Mouse (Mus musculus) embryonic stem cell, embryonic (primary cell): ENCODE measurements around the gene Pramef17.
"Not testable (repeated sequence)": the region's sequence is repeated elsewhere in the genome, so short reads cannot be mapped to it uniquely, and the experiment has no call there.

Experiments used
- CTCF ChIA-PET, 4 experiments: fragments of 300-600 bp in 2 of 4; fragments of 350-600 bp in 2 of 4; sonication (Branson Sonifier 250); formaldehyde crosslinking; loops; one replicate each; lab custom pipeline; 2022; ENCODE audit warnings: inconsistent platforms in 2 of 4; lab: Charles Lee
- POLR2A ChIA-PET, 4 experiments: fragments of 300-600 bp in 2 of 4; fragments of 350-600 bp in 2 of 4; sonication (Branson Sonifier 250); formaldehyde crosslinking; loops; one replicate each; lab custom pipeline; 2022; ENCODE audit warnings: antibody characterized with exemption in 4 of 4, inconsistent platforms in 1 of 4; lab: Charles Lee

The Pramef17 gene

GRCm38 (mm10) chr4:143994269-143994668 is at the start of gene Pramef17:
Gene Pramef17 (minus strand): TSS chr4:143994369.
- CTCF ChIA-PET, POLR2A ChIA-PET: not testable (repeated sequence)

- POLR2A ChIA-PET, result interaction anchor here in 1 of 4 experiments (0.8 kb wide), 1 partner anchor 347 kb away, joined by 5 read pairs; no protein-coding TSS in a partner anchor
Observed at GRCm38 (mm10) chr4:143988126-143988525, 6.0 kb downstream of the Pramef17 start.

GRCm38 (mm10) chr4:143987475-143987941 is 6.7 kb downstream of the Pramef17 start:
- CTCF ChIA-PET, result not testable (repeated sequence)

More at GRCm38 (mm10) chr4:143988126-143988525, 6.0 kb downstream of the Pramef17 start:
- CTCF ChIA-PET, result not testable (repeated sequence)

GRCm38 (mm10) chr4:143985733-143986132 is 8.4 kb downstream of the Pramef17 start:
- POLR2A ChIA-PET, CTCF ChIA-PET: not testable (repeated sequence)

More at GRCm38 (mm10) chr4:143987475-143987941, 6.7 kb downstream of the Pramef17 start:
- POLR2A ChIA-PET, result not testable (repeated sequence)

- POLR2A ChIA-PET, CTCF ChIA-PET: not testable (repeated sequence)
Observed at GRCm38 (mm10) chr4:143985165-143985564, 9.0 kb downstream of the Pramef17 start.

- POLR2A ChIA-PET, CTCF ChIA-PET: not testable (repeated sequence)
Observed at GRCm38 (mm10) chr4:143983446-143983845, 10.7 kb downstream of the Pramef17 start.

GRCm38 (mm10) chr4:143966850-143967249 is 27.3 kb downstream of the Pramef17 start, which contains the start of gene Gm13101:
Gene Gm13101 (minus strand): TSS chr4:143966950.
- POLR2A ChIA-PET, CTCF ChIA-PET: not testable (repeated sequence)

- POLR2A ChIA-PET, CTCF ChIA-PET: not testable (repeated sequence)
Observed at GRCm38 (mm10) chr4:143950916-143951315, 43.3 kb downstream of the Pramef17 start, which contains the start of gene Pramef25. Gene Pramef25 (minus strand): TSS chr4:143951016.
